Mouse (Mus musculus) thymus, adult 2 months (tissue): ENCODE results near the gene Metap2.

Experiments
- CTCF ChIP-seq: fragments of 200-500 bp; IDR thresholded peaks from 2 replicates; pipeline ENCODE4 v1.5.1; 2012; ENCODE audit warnings: mild to moderate bottlenecking, control low read depth, low read length, moderate library complexity, borderline replicate concordance; ENCODE audit not compliant: control insufficient read depth, poor library complexity, insufficient read depth; ENCODE audit errors: extremely low read depth
- POLR2A ChIP-seq: fragments of 200-500 bp; IDR thresholded peaks from 2 replicates; pipeline ENCODE4 v1.6.1; 2012; ENCODE audit warnings: mild to moderate bottlenecking, low read length, control low read depth, moderate library complexity; ENCODE audit not compliant: control insufficient read depth, poor library complexity, insufficient read depth; ENCODE audit errors: extremely low read depth

GRCm38 (mm10) chr10:93945364-93945763, 48.5 kb upstream of the Metap2 start:
- TF ChIP-seq CTCF (no peak), POLR2A (no peak)
